Mouse (Mus musculus) liver, embryonic 12.5 days (tissue): ENCODE data around the gene Fkbp5. TPM values are rescaled to one million over a fixed set of nuclear protein-coding genes. Genes with fewer than 3 reads are reported as not detected.
"Not testable (repeated sequence)": the region's sequence is repeated elsewhere in the genome, so short reads cannot be mapped to it uniquely, and the experiment has no call there.

Source experiments
- ATAC-seq: fragments of 200-750 bp; cut with Nextera tagmentation; 2 replicates; pipeline ENCODE4 v1.8.0; 2017; ENCODE audit warnings: moderate number of reproducible peaks, mild to moderate bottlenecking, moderate library complexity
- H3K27ac ChIP-seq: fragments of 300-500 bp; sonication (generic); 2 replicates; pipeline ENCODE4 v1.5.1; 2016; ENCODE audit warnings: mild to moderate bottlenecking
- H3K27me3 ChIP-seq: fragments of 300-500 bp; sonication (generic); replicated peaks from 2 replicates; pipeline ENCODE4 v1.6.1; 2016; ENCODE audit warnings: mild to moderate bottlenecking, moderate library complexity
- H3K36me3 ChIP-seq: fragments of 300-500 bp; sonication (generic); 2 replicates; pipeline ENCODE4 v1.6.1; 2016; ENCODE audit warnings: mild to moderate bottlenecking, moderate library complexity
- H3K4me1 ChIP-seq: fragments of 300-500 bp; sonication (generic); 2 replicates; pipeline ENCODE4 v1.6.1; 2016
- H3K4me2 ChIP-seq: fragments of 300-500 bp; sonication (generic); 2 replicates; pipeline ENCODE4 v1.6.1; 2016; ENCODE audit warnings: mild to moderate bottlenecking, moderate library complexity
- H3K4me3 ChIP-seq: fragments of 300-500 bp; sonication (generic); 2 replicates; pipeline ENCODE4 v1.5.1; 2016; ENCODE audit warnings: mild to moderate bottlenecking, moderate library complexity
- H3K9ac ChIP-seq: fragments of 300-500 bp; sonication (generic); 2 replicates; pipeline ENCODE4 v1.6.1; 2016; ENCODE audit warnings: mild to moderate bottlenecking, moderate library complexity
- H3K9me3 ChIP-seq: fragments of 300-500 bp; sonication (generic); replicated peaks from 2 replicates; pipeline ENCODE4 v1.6.1; 2016; ENCODE audit warnings: mild to moderate bottlenecking, moderate library complexity
- WGBS: fragments of 180-500 bp; shearing (Covaris S2); methylation state at CpG from one replicate; pipeline ENCODE4 v1.1.7; 2016; ENCODE audit not compliant: insufficient replicate concordance; 5-methylcytosine and 5-hydroxymethylcytosine counted together
- polyA plus RNA-seq: library from polyadenylated mRNA; unstranded; fragments of >200 nt; fragmentation: Nextera tagmentation; extraction: Ambion mirVana; gene quantifications from 2 replicates; pipeline ENCODE4 v1.2.1, GENCODE M21; 2016

Fkbp5 gene
- polyA plus RNA-seq, 1 experiment from 2014 or later: 17.0 TPM

DNA sequence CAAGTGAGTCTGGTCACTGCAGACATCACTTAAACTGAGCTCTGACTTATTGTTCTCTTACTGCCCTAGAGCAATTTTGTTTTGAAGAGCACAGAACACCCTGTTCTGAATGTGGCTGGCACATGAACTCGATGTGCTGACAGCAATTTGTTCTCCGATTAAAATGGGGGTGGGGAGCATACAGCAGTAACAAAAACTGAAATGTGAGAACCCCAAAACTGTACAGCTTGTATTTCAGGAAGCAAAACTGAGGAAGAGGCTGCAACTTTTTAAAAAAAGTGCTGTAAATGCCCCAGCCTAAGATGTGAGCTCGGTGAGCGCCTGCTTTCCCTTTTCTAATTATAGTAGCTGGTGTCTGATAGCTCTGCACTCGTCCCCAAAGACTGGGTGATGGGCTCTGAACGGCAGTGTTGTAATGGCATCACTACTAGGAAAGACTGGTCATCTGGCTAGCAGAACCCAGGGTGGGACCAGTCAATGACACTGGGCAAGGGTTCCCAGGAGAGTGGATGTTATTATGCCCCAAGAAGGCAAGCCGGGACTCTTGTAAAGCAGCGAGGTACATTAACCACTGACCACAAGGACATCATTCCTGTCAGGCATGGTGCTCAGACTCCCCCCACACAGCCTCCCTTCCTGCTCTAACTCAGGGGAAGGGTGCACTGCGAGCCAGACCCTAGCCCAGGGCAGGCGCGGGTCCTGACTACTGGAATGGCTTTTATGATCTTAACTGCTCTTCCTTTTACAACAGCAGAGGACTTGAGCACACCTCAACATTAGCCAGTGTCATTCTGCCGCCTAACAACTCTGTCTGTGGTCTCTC lies 96.9 kb downstream of the Fkbp5 start:
- H3K27me3 ChIP-seq: no peaks in the 10 kb centered on the region
- no peaks in the 10 kb centered on the region for H3K9me3 ChIP-seq
- ATAC-seq: no peak
- 41% methylated on average over 12 of the region's 12 CpGs for WGBS
- H3K27ac ChIP-seq: no peak overlapping the region
- H3K4me2 ChIP-seq: no peak overlapping the region
- H3K4me1 ChIP-seq: peaks cover 8% of the 10 kb centered on the region
- H3K9ac ChIP-seq: no peak overlapping the region
- H3K4me3 ChIP-seq: no peak overlapping the region
- H3K36me3 ChIP-seq: peaks cover 17% of the 10 kb centered on the region

DNA sequence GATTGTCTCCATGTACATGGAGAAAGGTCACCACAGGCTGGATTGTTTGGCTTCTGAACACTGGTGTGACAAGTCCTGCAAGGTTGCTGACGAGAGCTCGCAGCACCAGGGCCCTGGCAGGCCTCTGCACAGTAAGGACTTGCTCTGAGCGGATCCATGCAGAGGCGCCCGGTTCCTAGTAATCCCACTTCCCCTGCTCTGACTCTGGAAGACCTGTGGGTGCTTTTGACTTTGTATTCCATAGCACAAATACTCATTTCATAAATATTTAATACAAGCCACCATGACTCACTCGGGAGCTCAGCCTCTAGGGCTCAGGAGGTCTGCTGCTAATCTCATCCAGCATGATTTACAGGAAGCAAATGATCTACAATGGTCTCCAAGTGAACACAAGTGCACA lies 97.7 kb downstream of the Fkbp5 start:
- ATAC-seq: no peak
- Histone ChIP-seq H3K27me3 (no peaks in the 10 kb centered on the region), H3K4me3 (no peak overlapping the region), H3K4me1 (peaks cover 8% of the 10 kb centered on the region), H3K27ac (no peak overlapping the region), H3K4me2 (no peak overlapping the region), H3K9ac (no peak overlapping the region), H3K36me3 (peaks cover 21% of the 10 kb centered on the region), H3K9me3 (no peaks in the 10 kb centered on the region)
- 81% methylated on average over 6 of the region's 6 CpGs for WGBS

- no peaks in the 10 kb centered on the region for H3K9me3 ChIP-seq
- 75% methylated on average over 1 of the region's 1 CpGs for WGBS
- no peak overlapping the region for H3K27ac ChIP-seq
- ATAC-seq: no peak
- H3K4me2 ChIP-seq: no peak overlapping the region
- peaks cover 16% of the 10 kb centered on the region for H3K36me3 ChIP-seq
- no peak overlapping the region for H3K4me3 ChIP-seq
- H3K9ac ChIP-seq: no peak overlapping the region
- H3K27me3 ChIP-seq: no peaks in the 10 kb centered on the region
- H3K4me1 ChIP-seq: peaks cover 8% of the 10 kb centered on the region
Observed at GRCm38 (mm10) chr17:28418954-28419353, 98.4 kb downstream of the Fkbp5 start.

GRCm38 (mm10) chr17:28418481-28418880 lies 98.8 kb downstream of the Fkbp5 start:
- H3K36me3 ChIP-seq: peaks cover 16% of the 10 kb centered on the region
- not testable (repeated sequence) for H3K4me1 ChIP-seq, H3K4me3 ChIP-seq, H3K4me2 ChIP-seq, H3K9me3 ChIP-seq, H3K9ac ChIP-seq, ATAC-seq, H3K27me3 ChIP-seq, H3K27ac ChIP-seq

DNA sequence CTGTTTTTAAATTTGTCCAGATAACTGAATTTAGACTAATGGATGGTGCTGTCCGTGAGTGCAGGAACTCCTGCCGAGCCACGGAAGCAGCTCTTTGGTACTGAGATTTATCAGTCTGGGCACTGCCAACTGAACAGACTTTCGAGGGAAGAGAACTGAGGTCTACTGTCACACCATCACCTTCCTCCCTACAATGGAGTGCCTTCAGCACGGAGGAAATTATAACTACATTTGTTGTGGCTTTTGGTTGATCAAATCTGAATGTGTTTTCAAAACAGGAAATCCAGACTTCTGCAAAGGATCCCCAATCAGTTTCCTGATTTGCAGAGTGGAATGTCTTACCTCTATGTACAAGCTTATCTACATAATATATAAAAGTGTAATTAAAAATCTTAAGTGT lies 99.6 kb downstream of the Fkbp5 start:
- WGBS: 71% methylated on average over 5 of the region's 5 CpGs
- no peak for ATAC-seq

GRCm38 (mm10) chr17:28415271-28415670 lies 102.1 kb downstream of the Fkbp5 start:
- no peak for ATAC-seq
- Histone ChIP-seq H3K9me3 (no peaks in the 10 kb centered on the region), H3K4me2 (no peak overlapping the region), H3K36me3 (peaks cover 38% of the 10 kb centered on the region), H3K4me3 (no peak overlapping the region), H3K4me1 (peaks cover under 1% of the 10 kb centered on the region; the same call in 1 of the 2 replicates), H3K27ac (no peak overlapping the region), H3K27me3 (no peaks in the 10 kb centered on the region), H3K9ac (no peak overlapping the region)
- 71% methylated on average over 5 of the region's 5 CpGs for WGBS

More for the DNA sequence above, 99.6 kb downstream of the Fkbp5 start:
- H3K9ac ChIP-seq: no peak overlapping the region
- peaks cover 8% of the 10 kb centered on the region for H3K4me1 ChIP-seq
- no peaks in the 10 kb centered on the region for H3K27me3 ChIP-seq
- H3K36me3 ChIP-seq: peaks cover 21% of the 10 kb centered on the region
- no peak overlapping the region for H3K27ac ChIP-seq
- no peak overlapping the region for H3K4me2 ChIP-seq
- no peak overlapping the region for H3K4me3 ChIP-seq
- H3K9me3 ChIP-seq: no peaks in the 10 kb centered on the region

GRCm38 (mm10) chr17:28411381-28411960 lies 105.9 kb downstream of the Fkbp5 start:
- Histone ChIP-seq H3K9ac (no peak overlapping the region), H3K4me1 (peaks cover 10% of the 10 kb centered on the region), H3K27me3 (no peaks in the 10 kb centered on the region), H3K9me3 (no peaks in the 10 kb centered on the region), H3K27ac (no peak overlapping the region), H3K36me3 (peaks cover 50% of the 10 kb centered on the region), H3K4me2 (no peak overlapping the region), H3K4me3 (no peak overlapping the region)
- 78% methylated on average over 10 of the region's 10 CpGs for WGBS
- ATAC-seq: no peak

DNA sequence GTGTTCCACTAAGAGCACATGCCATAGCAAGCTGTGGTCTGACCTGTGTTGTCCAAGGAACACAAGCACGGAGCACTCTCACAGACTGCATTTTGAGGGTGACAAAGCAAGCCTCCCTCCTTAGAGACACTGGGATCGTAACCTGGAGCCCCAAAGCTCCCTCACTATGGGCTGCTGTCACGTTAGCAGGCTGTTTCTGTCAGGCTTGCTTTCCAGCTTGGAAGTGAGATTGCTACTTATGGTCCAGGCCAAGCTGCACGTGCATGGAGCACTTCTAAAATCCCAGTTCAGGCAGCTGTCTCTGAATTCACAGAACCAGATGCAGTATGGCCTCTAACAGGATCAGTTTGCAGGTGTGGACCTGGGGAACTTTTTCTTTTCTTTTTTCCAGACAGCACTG lies 106.6 kb downstream of the Fkbp5 start:
- H3K4me3 ChIP-seq: no peak overlapping the region
- ATAC-seq: no peak
- no peaks in the 10 kb centered on the region for H3K27me3 ChIP-seq
- H3K9ac ChIP-seq: no peak overlapping the region
- H3K36me3 ChIP-seq: peaks cover 56% of the 10 kb centered on the region
- H3K4me1 ChIP-seq: peaks cover 10% of the 10 kb centered on the region
- no peaks in the 10 kb centered on the region for H3K9me3 ChIP-seq
- H3K4me2 ChIP-seq: no peak overlapping the region
- 78% methylated on average over 4 of the region's 4 CpGs for WGBS
- H3K27ac ChIP-seq: no peak overlapping the region

- WGBS: 70% methylated on average over 5 of the region's 5 CpGs
- H3K36me3 ChIP-seq: peaks cover 58% of the 10 kb centered on the region
Observed at GRCm38 (mm10) chr17:28408251-28408918, 108.9 kb downstream of the Fkbp5 start.

GRCm38 (mm10) chr17:28407418-28408250 lies 109.7 kb downstream of the Fkbp5 start:
- Histone ChIP-seq H3K9ac (no peak overlapping the region), H3K4me2 (no peak overlapping the region), H3K4me3 (no peak overlapping the region), H3K27me3 (no peaks in the 10 kb centered on the region), H3K27ac (peak overlapping the region; percentile 17; the same call in 1 of the 2 replicates), H3K9me3 (0 out of 2 replicates have a peak, but pooled peaks cover 3% of the 10 kb centered on the region), H3K36me3 (peaks cover 54% of the 10 kb centered on the region), H3K4me1 (peaks cover 10% of the 10 kb centered on the region)
- peak; percentile 49; the same call in 1 of the 2 replicates for ATAC-seq
- 29% methylated on average over 15 of the region's 15 CpGs for WGBS

More at GRCm38 (mm10) chr17:28408251-28408918, 108.9 kb downstream of the Fkbp5 start:
- Histone ChIP-seq H3K4me1 (peaks cover 10% of the 10 kb centered on the region), H3K4me3 (no peak overlapping the region), H3K27me3 (no peaks in the 10 kb centered on the region), H3K9me3 (0 out of 2 replicates have a peak, but pooled peaks cover 3% of the 10 kb centered on the region), H3K4me2 (no peak overlapping the region), H3K27ac (no peak overlapping the region), H3K9ac (no peak overlapping the region)
- ATAC-seq: no peak

GRCm38 (mm10) chr17:28406471-28406870 lies 110.9 kb downstream of the Fkbp5 start:
- no peak overlapping the region for H3K4me3 ChIP-seq
- no peak overlapping the region for H3K4me2 ChIP-seq
- H3K4me1 ChIP-seq: peaks cover 10% of the 10 kb centered on the region
- no peaks in the 10 kb centered on the region for H3K27me3 ChIP-seq
- H3K9ac ChIP-seq: no peak overlapping the region
- 79% methylated on average over 7 of the region's 7 CpGs for WGBS
- no peak for ATAC-seq
- H3K9me3 ChIP-seq: 0 out of 2 replicates have a peak, but pooled peaks cover 3% of the 10 kb centered on the region
- no peak overlapping the region for H3K27ac ChIP-seq
- H3K36me3 ChIP-seq: peaks cover 54% of the 10 kb centered on the region
